Mouse (Mus musculus) left cerebral cortex, postnatal 14 days (tissue): ENCODE measurements around the gene I830077J02Rik. TPM values are rescaled to one million over a fixed set of nuclear protein-coding genes. Genes with fewer than 3 reads are reported as not detected.

Experiments
- DNase-seq, 2 experiments: peaks; one replicate each; pipeline ENCODE4 v3.0.0; 2021 to 2022; ENCODE audit warnings: low spot score in 2 of 2, mixed read lengths in 1 of 2
- intact Hi-C: fragments of 180-260 bp; cut with DNase I; formaldehyde crosslinking; loops from one replicate; pipeline ENCODE4 v1.15.1; 2025
- total RNA-seq, 2 experiments: library from RNA; stranded (reverse); gene quantifications; 2 replicates each; pipeline ENCODE4 v1.2.3; 2021

Gene I830077J02Rik
- total RNA-seq, 2 experiments from 2014 or later: 0.95 to 1.6 TPM

DNA sequence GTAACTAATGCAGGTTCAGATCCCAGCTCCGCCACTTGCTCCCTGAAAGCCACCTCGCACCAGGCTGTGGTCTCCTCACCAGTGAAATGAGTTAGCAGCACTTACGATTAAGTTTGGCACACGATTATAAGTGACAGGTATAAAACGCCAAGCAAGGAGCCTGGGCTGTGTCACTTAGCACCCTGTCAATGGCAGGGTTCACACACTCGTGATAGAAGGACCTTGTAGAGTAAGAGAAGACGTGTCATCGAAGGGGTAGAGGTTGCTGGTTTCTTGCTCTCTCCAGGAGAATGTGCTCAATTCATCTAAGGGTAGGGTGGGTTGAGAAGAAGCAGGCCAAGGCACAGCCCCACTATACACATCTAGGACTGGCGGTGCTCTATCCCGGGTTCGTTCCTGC is 33.6 kb downstream of the I830077J02Rik start:
- DNase-seq: no peak

DNA sequence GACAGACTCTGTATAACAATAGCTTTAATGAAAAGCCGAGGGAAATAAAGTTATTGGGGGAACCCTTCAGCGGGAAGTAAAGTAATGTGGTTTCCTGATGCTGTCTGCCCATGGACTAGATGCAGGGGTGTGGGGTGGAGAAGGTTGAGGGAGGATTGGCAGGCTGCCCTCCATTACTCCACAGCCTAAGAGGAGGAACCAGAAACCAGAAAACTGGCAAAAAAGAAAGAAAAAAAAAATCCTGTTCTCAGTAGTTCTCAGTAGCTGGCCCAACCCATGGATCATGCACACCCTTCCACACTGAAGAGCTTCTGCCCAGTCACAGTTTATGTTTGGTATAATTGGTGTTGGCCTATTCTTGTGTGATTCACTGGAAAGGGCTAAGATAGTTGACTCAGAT is 34.1 kb downstream of the I830077J02Rik start:
- intact Hi-C loops: loop anchor here (5.0 to 10.0 kb wide), 3 partner anchors 94 to 211 kb away; partner anchors contain the start of genes Ddx20 and Rap1a
- peak in 1 of 2 experiments; percentile 45 for DNase-seq

More for the DNA sequence above, 33.6 kb downstream of the I830077J02Rik start:
- intact Hi-C loops: loop anchor here (5.0 to 10.0 kb wide), 3 partner anchors 94 to 212 kb away; partner anchors contain the start of genes Ddx20 and Rap1a

- intact Hi-C loops: loop anchor here (5.0 to 10.0 kb wide), 3 partner anchors 92 to 210 kb away; partner anchors contain the start of genes Ddx20 and Rap1a
These were observed 35.7 kb downstream of the I830077J02Rik start for GRCm38 (mm10) chr3:105896811-105897210.

GRCm38 (mm10) chr3:105894601-105895592 is 37.6 kb downstream of the I830077J02Rik start:
- intact Hi-C loops: loop anchor here (5.0 to 10.0 kb wide), 3 partner anchors 90 to 208 kb away; partner anchors contain the start of genes Ddx20 and Rap1a
- peak; percentile 69 to 76 for DNase-seq

More at GRCm38 (mm10) chr3:105896811-105897210, 35.7 kb downstream of the I830077J02Rik start:
- no peak for DNase-seq

DNA sequence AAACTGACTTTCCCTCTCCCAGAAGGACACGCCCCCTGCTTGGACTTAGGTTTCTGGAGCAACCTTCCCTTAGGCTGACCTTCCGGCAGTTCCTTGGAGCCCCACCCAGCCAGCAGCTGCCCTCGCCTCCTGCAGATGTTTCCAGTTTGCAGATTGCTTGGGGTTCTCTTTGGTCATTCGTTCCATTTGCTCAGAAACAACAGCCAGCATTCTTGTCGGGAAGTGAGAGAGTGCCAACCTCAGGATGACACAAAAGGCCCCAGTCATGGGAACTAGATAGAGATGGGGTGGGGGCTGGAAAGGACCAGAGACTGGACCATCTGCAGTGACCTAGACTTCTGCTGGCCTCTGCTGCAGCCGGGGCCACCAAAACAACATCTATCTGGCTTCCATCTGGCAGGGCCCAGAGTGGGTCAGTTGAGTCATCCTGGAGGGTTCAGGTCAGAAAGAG is 38.5 kb downstream of the I830077J02Rik start:
- intact Hi-C loops: loop anchor here (10.0 kb wide), 1 partner anchor 89 kb away; the partner anchor contains the start of gene Rap1a
- DNase-seq: no peak

DNA sequence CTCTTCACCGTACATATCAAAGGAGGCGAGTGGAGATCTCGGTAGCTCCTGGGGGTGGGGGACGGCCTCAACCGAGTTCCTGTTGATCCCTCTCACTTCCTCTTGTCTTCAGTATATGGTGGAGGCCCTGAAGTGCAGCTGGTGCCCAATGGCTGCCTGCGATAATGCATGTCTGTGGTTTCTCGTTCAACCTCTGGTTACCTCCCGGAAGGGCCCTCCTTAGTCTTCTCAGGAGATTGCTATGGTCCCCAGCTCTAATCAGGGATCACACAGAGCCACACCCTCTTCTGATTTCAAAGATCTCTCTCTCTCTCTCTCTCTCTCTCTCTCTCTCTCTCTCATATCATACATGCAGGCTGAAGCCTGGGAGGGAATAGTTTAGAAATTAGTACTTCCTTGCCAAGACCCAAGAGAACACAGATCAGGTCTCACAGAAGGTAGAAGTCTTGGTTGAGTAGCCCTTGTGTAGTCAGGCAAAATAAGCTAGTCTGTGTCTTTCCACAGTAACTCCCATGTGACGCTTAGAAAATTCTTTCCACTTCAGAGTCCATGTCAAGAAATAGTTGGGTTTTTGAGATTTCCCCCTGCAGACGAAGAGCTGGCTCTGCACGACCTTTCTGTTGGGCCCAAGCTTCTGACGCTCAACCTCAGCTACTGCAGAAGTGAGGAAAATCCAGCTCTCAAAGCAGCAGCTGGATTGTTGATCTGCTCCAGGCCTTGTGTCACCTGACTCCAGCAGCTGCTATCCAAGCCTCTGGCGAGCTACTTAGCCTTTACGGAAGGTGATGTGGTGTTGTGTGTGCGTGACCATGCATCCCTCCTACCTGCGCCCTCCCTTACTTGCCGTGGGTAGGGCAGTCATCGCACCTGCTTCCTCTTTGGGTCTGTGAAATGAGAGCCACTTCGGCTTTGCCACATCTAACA is 39.6 kb downstream of the I830077J02Rik start:
- intact Hi-C loops: loop anchor here (10.0 kb wide), 1 partner anchor 88 kb away; the partner anchor contains the start of gene Rap1a
- DNase-seq: no peak

GRCm38 (mm10) chr3:105891760-105892571 is 40.5 kb downstream of the I830077J02Rik start:
- DNase-seq: peak in 1 of 2 experiments; percentile 42
- intact Hi-C loops: loop anchor here (10.0 kb wide), 1 partner anchor 87 kb away; the partner anchor contains the start of gene Rap1a

DNA sequence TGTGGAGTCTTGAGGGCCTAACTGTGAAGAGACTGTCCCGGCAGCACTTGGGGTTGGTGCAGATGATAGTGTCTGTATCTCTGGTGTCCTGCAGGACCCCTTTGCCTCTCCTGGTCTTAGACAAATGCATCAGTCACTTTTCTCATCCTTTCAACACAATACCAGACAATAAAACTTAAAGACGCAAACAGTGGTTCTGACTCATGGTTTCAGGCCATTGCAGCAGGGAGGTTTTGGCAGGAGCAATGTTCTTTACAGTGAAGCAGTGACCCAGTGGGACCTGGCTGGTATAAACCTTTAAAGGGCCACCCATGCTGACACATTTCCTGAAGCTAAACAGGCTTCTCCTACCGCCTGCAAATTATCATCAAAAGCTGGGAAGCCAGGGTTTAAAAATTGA is 41.3 kb downstream of the I830077J02Rik start:
- DNase-seq: no peak
- intact Hi-C loops: loop anchor here (10.0 kb wide), 1 partner anchor 86 kb away; the partner anchor contains the start of gene Rap1a

DNA sequence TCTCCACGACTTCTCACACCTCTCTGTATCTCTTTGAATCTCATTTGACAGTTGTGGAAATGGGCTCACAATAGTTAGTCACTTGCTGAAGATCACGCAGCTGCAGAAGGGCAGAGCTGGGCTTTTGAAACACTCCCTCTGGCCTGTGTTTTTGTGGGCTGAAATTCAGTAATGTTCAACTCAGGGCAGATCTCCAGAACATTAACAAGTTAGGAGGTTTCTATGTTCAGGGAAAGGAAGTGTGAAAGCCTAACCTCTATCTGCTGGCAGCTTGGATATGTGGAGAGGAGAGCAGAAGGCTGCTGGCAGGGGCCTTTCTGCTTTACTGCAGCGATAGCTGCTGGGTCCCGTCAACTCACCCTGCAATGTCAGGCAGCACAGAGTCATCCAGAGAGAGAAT is 42.2 kb downstream of the I830077J02Rik start:
- intact Hi-C loops: loop anchor here (10.0 kb wide), 1 partner anchor 85 kb away; the partner anchor contains the start of gene Rap1a
- no peak for DNase-seq

DNA sequence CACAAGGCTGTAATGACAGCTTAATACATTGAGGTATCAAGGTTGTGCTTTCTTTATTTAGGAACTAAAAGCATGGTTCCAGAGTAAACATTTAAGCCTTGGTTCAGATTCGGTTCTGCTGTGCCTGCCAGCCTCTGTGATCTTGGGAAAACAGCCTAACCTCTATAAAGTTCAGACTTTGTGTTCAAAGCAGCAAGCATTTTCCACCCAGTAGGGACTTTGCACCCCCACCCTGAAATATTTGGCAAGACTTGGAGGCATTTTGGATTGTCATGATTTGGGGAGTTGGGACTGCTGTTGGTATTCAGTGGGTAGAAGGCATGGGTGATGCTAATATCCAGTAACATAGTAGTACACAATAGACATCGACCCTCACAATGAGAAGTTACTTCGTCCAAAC is 43.5 kb downstream of the I830077J02Rik start:
- DNase-seq: no peak
- intact Hi-C loops: no loop called here

DNA sequence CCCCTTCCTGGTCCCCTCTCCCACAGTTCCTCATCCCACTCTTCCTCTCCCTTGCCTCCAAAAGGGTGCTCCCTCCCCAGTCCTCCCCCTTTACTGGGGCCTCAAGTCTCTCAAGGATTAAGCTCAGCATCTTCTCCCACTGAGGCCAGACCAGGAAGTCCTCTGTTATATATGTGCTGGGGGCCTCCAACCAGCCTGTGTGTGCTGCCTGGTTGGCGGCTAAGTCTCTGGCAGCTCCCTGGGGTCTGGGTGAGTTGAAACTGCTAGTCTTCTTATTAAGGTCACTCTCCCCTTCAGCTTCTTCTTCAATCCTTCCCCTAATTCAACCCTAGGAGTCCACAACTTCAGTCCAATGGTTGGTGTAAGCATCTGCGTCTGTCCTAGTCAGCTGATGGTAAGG is 49.4 kb downstream of the I830077J02Rik start:
- intact Hi-C loops: no loop called here
- DNase-seq: no peak

DNA sequence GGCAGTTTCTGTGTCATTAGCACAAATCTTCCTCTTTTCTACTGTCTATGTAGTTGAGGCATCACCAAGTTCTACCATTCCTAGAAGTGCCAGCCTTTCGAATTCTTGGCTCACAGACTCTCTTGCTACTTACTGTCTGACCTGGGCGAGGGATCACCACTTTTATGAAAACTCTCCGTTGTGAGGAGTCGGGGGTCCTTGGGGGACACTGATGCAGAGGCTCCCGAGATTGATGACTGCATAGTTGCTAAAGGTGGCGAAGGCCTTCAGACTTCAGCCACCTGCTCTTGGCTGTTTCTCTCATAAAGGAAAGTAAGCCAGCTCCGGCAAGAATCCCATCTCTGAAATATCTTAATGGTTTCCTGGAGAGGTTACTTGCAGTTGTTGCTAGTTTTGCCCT is 50.4 kb downstream of the I830077J02Rik start:
- DNase-seq: no peak

GRCm38 (mm10) chr3:105880419-105880818 is 52.0 kb downstream of the I830077J02Rik start:
- intact Hi-C loops: no loop called here
- no peak for DNase-seq

More for the DNA sequence above, 50.4 kb downstream of the I830077J02Rik start:
- intact Hi-C loops: no loop called here

DNA sequence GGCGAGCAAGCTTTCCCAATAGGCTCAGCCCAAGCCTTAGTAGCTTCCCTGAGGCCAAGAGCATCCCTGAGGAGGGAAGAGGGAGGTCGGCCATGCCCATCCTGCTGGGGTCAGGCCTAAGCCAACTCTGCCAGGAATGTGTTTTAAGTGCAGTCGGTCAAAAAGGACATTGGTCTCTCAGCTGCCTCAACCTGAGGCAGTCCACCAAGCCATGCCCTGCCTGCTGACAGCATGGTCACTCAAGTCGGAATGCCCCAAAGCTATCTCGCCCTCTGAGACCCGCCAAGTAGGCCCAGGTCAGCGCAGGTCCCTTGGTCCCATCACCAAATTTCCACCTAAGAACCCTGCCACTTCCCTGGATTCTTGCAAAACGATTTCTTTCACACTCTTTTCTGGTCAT is 53.7 kb downstream of the I830077J02Rik start:
- DNase-seq: no peak
- intact Hi-C loops: no loop called here

DNA sequence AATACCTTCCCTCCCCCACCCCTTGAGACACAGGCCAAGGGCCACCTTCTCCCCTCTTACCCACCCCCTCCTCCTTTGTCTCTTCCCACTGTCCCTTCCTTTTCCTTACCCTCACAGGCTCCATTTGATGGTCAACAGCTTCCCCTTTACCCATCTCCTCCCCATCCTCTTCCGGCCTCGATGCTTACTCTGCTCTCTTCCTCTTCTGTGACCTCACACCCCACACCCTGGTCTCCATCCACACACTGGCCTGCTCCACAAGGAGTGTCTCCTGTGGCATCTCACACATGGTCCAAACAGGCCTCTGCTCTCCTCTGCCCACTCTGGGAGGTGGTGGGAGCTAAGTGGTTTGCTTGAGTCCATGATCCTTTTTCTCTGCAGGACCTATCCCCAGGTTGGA is 54.5 kb downstream of the I830077J02Rik start:
- intact Hi-C loops: no loop called here
- no peak for DNase-seq

DNA sequence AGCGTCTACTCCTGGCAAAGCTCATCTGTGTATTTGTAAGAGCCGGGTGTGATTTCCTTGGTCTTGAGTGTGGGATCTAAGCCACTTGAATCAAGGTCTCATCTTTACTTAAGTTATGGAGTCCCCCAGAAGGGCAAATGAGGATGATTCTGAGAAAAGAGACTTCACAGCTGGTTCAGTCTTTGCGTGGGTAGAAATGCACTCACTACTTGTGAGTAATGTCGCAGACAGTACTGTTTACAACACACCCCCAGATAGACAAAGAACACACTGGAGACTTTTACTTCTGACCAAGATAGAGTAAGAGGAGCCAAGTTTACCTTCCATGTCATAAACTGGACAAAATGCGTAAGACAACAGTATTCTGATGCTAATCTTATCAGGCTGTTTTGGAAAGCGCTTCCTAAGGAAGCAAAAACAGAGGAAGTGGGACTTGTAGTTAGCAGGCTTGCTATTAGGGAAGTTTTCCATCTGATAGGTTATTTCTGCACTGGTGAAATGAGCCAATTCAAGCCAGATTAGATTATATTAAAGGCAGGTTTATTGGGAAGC is 55.1 kb downstream of the I830077J02Rik start:
- intact Hi-C loops: no loop called here
- DNase-seq: peak in 1 of 2 experiments; percentile 65

DNA sequence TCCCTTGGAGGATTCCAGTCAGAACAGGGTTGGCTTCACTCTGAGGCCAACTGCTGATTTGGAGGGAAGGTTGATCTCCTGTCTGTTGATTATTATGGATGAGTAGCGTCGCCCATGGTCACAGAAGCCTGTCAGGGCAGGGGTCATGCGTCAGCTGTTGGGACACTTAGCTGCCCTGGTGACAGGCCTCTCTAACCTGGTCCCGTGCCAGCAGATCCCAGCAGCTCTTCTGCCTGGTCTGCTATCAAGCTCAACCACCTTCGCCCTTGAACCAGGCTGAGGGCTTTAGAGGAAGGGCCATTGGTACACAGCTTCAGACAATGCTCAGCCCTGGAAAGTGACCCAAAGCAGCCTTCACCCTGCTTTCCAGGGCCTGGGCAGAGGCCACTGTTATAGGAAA is 56.4 kb downstream of the I830077J02Rik start:
- no peak for DNase-seq
- intact Hi-C loops: no loop called here
